Mouse (Mus musculus): ENCODE results near the gene Zfp541. TPM values are rescaled to one million over a fixed set of nuclear protein-coding genes. Genes with fewer than 3 reads are reported as not detected.

Zfp541 gene
- polyA plus RNA-seq, 1 experiment: not detected

- Histone ChIP-seq H3K4me2 (ENCODE audit: low read depth) (no peak overlapping the region), H3K79me2 (ENCODE audit: control insufficient read depth, insufficient read depth) (no peaks in the 10 kb centered on the region), H3K27me3 (ENCODE audit: control insufficient read depth, insufficient read depth, insufficient read length) (no peaks in the 10 kb centered on the region), H3K4me3 (no peak overlapping the region), H3ac (ENCODE audit: control insufficient read depth, insufficient read length) (no peak overlapping the region), H3K36me3 (ENCODE audit: control insufficient read depth, insufficient read depth) (no peaks in the 10 kb centered on the region)
- TF ChIP-seq MYOD1 (IDR thresholded peaks at IDR 0.05; ENCODE audit: control insufficient read depth in 1 of 3, insufficient read length in 2 of 3, low read depth in 2 of 3) (no peak), SRF (IDR thresholded peaks at IDR 0.05; ENCODE audit: control insufficient read depth, insufficient read length, low read depth) (no peak), CEBPB (IDR thresholded peaks at IDR 0.05; ENCODE audit: insufficient read depth, poor library complexity, severe bottlenecking) (no peak), TCF3 (IDR thresholded peaks at IDR 0.05; ENCODE audit: insufficient read length, low read depth) (no peak), POLR2A (IDR thresholded peaks at IDR 0.05; ENCODE audit: insufficient read length, low read depth) (no peak), USF1 (IDR thresholded peaks at IDR 0.05; ENCODE audit: low read depth) (no peak), POLR2AphosphoS2 (IDR thresholded peaks at IDR 0.05; ENCODE audit: insufficient read length, low read depth) (no peak), REST (IDR thresholded peaks at IDR 0.05; ENCODE audit: insufficient read depth, insufficient read length) (no peak)
Observed at GRCm38 (mm10) chr7:16055665-16056064, 5.9 kb upstream of the Zfp541 start.

- Histone ChIP-seq H3K4me3 (no peak overlapping the region), H3K79me2 (ENCODE audit: control insufficient read depth, insufficient read depth) (no peaks in the 10 kb centered on the region), H3K36me3 (ENCODE audit: control insufficient read depth, insufficient read depth) (no peaks in the 10 kb centered on the region), H3ac (ENCODE audit: control insufficient read depth, insufficient read length) (no peak overlapping the region), H3K4me2 (ENCODE audit: low read depth) (no peak overlapping the region), H3K27me3 (ENCODE audit: control insufficient read depth, insufficient read depth, insufficient read length) (no peaks in the 10 kb centered on the region)
- TF ChIP-seq TCF12 (IDR thresholded peaks at IDR 0.05; ENCODE audit: insufficient read depth, poor library complexity, severe bottlenecking) (no peak), MAX (IDR thresholded peaks at IDR 0.05; ENCODE audit: low read depth) (no peak), POLR2AphosphoS2 (IDR thresholded peaks at IDR 0.05; ENCODE audit: insufficient read length, low read depth) (no peak), CEBPB (IDR thresholded peaks at IDR 0.05; ENCODE audit: insufficient read depth, poor library complexity, severe bottlenecking) (no peak), REST (IDR thresholded peaks at IDR 0.05; ENCODE audit: insufficient read depth, insufficient read length) (no peak), SRF (IDR thresholded peaks at IDR 0.05; ENCODE audit: control insufficient read depth, insufficient read length, low read depth) (no peak), TCF3 (IDR thresholded peaks at IDR 0.05; ENCODE audit: insufficient read length, low read depth) (no peak)
Observed at GRCm38 (mm10) chr7:16056459-16057135, 5.0 kb upstream of the Zfp541 start.

GRCm38 (mm10) chr7:16057136-16057534 is 4.5 kb upstream of the Zfp541 start:
- no peaks in the 10 kb centered on the region for H3K79me2 ChIP-seq (ENCODE audit: control insufficient read depth, insufficient read depth)
- no peak for TF ChIP-seq TCF3 (IDR thresholded peaks at IDR 0.05; ENCODE audit: insufficient read length, low read depth)
- no peak for TF ChIP-seq CEBPB (IDR thresholded peaks at IDR 0.05; ENCODE audit: insufficient read depth, poor library complexity, severe bottlenecking)
- no peak for TF ChIP-seq TCF12 (IDR thresholded peaks at IDR 0.05; ENCODE audit: insufficient read depth, poor library complexity, severe bottlenecking)
- TF ChIP-seq SRF (IDR thresholded peaks at IDR 0.05; ENCODE audit: control insufficient read depth, insufficient read length, low read depth): no peak
- no peak for TF ChIP-seq POLR2A (IDR thresholded peaks at IDR 0.05; ENCODE audit: insufficient read length, low read depth)
- TF ChIP-seq MYOG (IDR thresholded peaks at IDR 0.05; ENCODE audit: control insufficient read depth in 1 of 3, insufficient read depth in 1 of 3, insufficient read length in 2 of 3, low read depth in 2 of 3): no peak
- TF ChIP-seq POLR2AphosphoS2 (IDR thresholded peaks at IDR 0.05; ENCODE audit: insufficient read length, low read depth): no peak
- no peak for TF ChIP-seq E2F4 (IDR thresholded peaks at IDR 0.05; ENCODE audit: insufficient read depth)
- no peak for TF ChIP-seq REST (IDR thresholded peaks at IDR 0.05; ENCODE audit: insufficient read depth, insufficient read length)
- TF ChIP-seq USF1 (IDR thresholded peaks at IDR 0.05; ENCODE audit: low read depth): no peak
- TF ChIP-seq MYOD1 (IDR thresholded peaks at IDR 0.05; ENCODE audit: control insufficient read depth in 1 of 3, insufficient read length in 2 of 3, low read depth in 2 of 3): no peak
- no peak for TF ChIP-seq MAX (IDR thresholded peaks at IDR 0.05; ENCODE audit: low read depth)

GRCm38 (mm10) chr7:16062099-16062420 is 446 bp downstream of the Zfp541 start:
- no peak overlapping the region for H3K4me3 ChIP-seq
- H3ac ChIP-seq (ENCODE audit: control insufficient read depth, insufficient read length): no peak overlapping the region
- H3K79me2 ChIP-seq (ENCODE audit: control insufficient read depth, insufficient read depth): no peaks in the 10 kb centered on the region
- no peak overlapping the region for H3K4me2 ChIP-seq (ENCODE audit: low read depth)
- no peaks in the 10 kb centered on the region for H3K36me3 ChIP-seq (ENCODE audit: control insufficient read depth, insufficient read depth)
- no peak for TF ChIP-seq TCF12 (IDR thresholded peaks at IDR 0.05; ENCODE audit: insufficient read depth, poor library complexity, severe bottlenecking)
- TF ChIP-seq USF1 (IDR thresholded peaks at IDR 0.05; ENCODE audit: low read depth): no peak
- TF ChIP-seq CEBPB (IDR thresholded peaks at IDR 0.05; ENCODE audit: insufficient read depth, poor library complexity, severe bottlenecking): no peak
- no peaks in the 10 kb centered on the region for H3K27me3 ChIP-seq (ENCODE audit: control insufficient read depth, insufficient read depth, insufficient read length)

More at GRCm38 (mm10) chr7:16057136-16057534, 4.5 kb upstream of the Zfp541 start:
- Histone ChIP-seq H3K36me3 (ENCODE audit: control insufficient read depth, insufficient read depth) (no peaks in the 10 kb centered on the region), H3K27me3 (ENCODE audit: control insufficient read depth, insufficient read depth, insufficient read length) (no peaks in the 10 kb centered on the region), H3K4me3 (no peak overlapping the region), H3ac (ENCODE audit: control insufficient read depth, insufficient read length) (no peak overlapping the region), H3K4me2 (ENCODE audit: low read depth) (no peak overlapping the region)

- Histone ChIP-seq H3K4me3 (no peak overlapping the region), H3ac (ENCODE audit: control insufficient read depth, insufficient read length) (no peak overlapping the region), H3K79me2 (ENCODE audit: control insufficient read depth, insufficient read depth) (no peaks in the 10 kb centered on the region), H3K36me3 (ENCODE audit: control insufficient read depth, insufficient read depth) (no peaks in the 10 kb centered on the region), H3K4me2 (ENCODE audit: low read depth) (no peak overlapping the region), H3K27me3 (ENCODE audit: control insufficient read depth, insufficient read depth, insufficient read length) (peaks cover 2% of the 10 kb centered on the region)
- TF ChIP-seq MYOG (IDR thresholded peaks at IDR 0.05; ENCODE audit: control insufficient read depth in 1 of 3, insufficient read depth in 1 of 3, insufficient read length in 2 of 3, low read depth in 2 of 3) (no peak), E2F4 (IDR thresholded peaks at IDR 0.05; ENCODE audit: insufficient read depth) (no peak), MYOD1 (IDR thresholded peaks at IDR 0.05; ENCODE audit: control insufficient read depth in 1 of 3, insufficient read length in 2 of 3, low read depth in 2 of 3) (no peak), CEBPB (IDR thresholded peaks at IDR 0.05; ENCODE audit: insufficient read depth, poor library complexity, severe bottlenecking) (no peak), POLR2A (IDR thresholded peaks at IDR 0.05; ENCODE audit: insufficient read length, low read depth) (no peak), MAX (IDR thresholded peaks at IDR 0.05; ENCODE audit: low read depth) (no peak), REST (IDR thresholded peaks at IDR 0.05; ENCODE audit: insufficient read depth, insufficient read length) (no peak), POLR2AphosphoS2 (IDR thresholded peaks at IDR 0.05; ENCODE audit: insufficient read length, low read depth) (no peak), SRF (IDR thresholded peaks at IDR 0.05; ENCODE audit: control insufficient read depth, insufficient read length, low read depth) (no peak), TCF3 (IDR thresholded peaks at IDR 0.05; ENCODE audit: insufficient read length, low read depth) (no peak), TCF12 (IDR thresholded peaks at IDR 0.05; ENCODE audit: insufficient read depth, poor library complexity, severe bottlenecking) (no peak), USF1 (IDR thresholded peaks at IDR 0.05; ENCODE audit: low read depth) (no peak)
Observed at GRCm38 (mm10) chr7:16063490-16063889, 1.9 kb downstream of the Zfp541 start.

All from myocyte (in vitro differentiated cells).